Mouse (Mus musculus) embryonic facial prominence, embryonic 13.5 days (tissue): ENCODE measurements around the gene Pnpla2. TPM values are rescaled to one million over a fixed set of nuclear protein-coding genes. Genes with fewer than 3 reads are reported as not detected.
"Not testable (repeated sequence)": the region's sequence is repeated elsewhere in the genome, so short reads cannot be mapped to it uniquely, and the experiment has no call there.

ENCODE experiments used
- ATAC-seq: fragments of 200-750 bp; cut with Nextera tagmentation; 2 replicates; pipeline ENCODE4 v1.8.0; 2017; ENCODE audit warnings: low read depth; ENCODE audit not compliant: insufficient number of reproducible peaks, insufficient read depth, low FRiP score, low TSS enrichment
- H3K27ac ChIP-seq: fragments of 300-500 bp; sonication (generic); 2 replicates; pipeline ENCODE4 v1.5.1; 2015; ENCODE audit warnings: moderate library complexity, mild to moderate bottlenecking, inconsistent platforms
- H3K27me3 ChIP-seq: fragments of 300-500 bp; sonication (generic); 2 replicates; pipeline ENCODE4 v1.6.1; 2015; ENCODE audit warnings: mild to moderate bottlenecking, inconsistent platforms
- H3K36me3 ChIP-seq: fragments of 300-500 bp; sonication (generic); 2 replicates; pipeline ENCODE4 v1.6.1; 2015; ENCODE audit warnings: mild to moderate bottlenecking, inconsistent platforms
- H3K4me1 ChIP-seq: fragments of 300-500 bp; sonication (generic); 2 replicates; pipeline ENCODE4 v1.6.1; 2015; ENCODE audit warnings: inconsistent platforms
- H3K4me2 ChIP-seq: fragments of 300-500 bp; sonication (generic); 2 replicates; pipeline ENCODE4 v1.6.1; 2015; ENCODE audit warnings: moderate library complexity, mild to moderate bottlenecking, inconsistent platforms
- H3K4me3 ChIP-seq: fragments of 300-500 bp; sonication (generic); 2 replicates; pipeline ENCODE4 v1.5.1; 2015; ENCODE audit warnings: mild to moderate bottlenecking, inconsistent platforms
- H3K9ac ChIP-seq: fragments of 300-500 bp; sonication (generic); 2 replicates; pipeline ENCODE4 v1.6.1; 2015; ENCODE audit warnings: mild to moderate bottlenecking, inconsistent platforms
- H3K9me3 ChIP-seq: fragments of 300-500 bp; sonication (generic); 2 replicates; pipeline ENCODE4 v1.6.1; 2016; ENCODE audit warnings: inconsistent platforms
- WGBS: fragments of 180-500 bp; shearing (Covaris S2); methylation state at CpG from one replicate; pipeline ENCODE4 v1.1.7; 2015; ENCODE audit warnings: mixed read lengths; 5-methylcytosine and 5-hydroxymethylcytosine counted together
- polyA plus RNA-seq: library from polyadenylated mRNA; unstranded; fragments of >200 nt; fragmentation: Nextera tagmentation; extraction: Ambion mirVana; gene quantifications from 2 replicates; pipeline ENCODE4 v1.2.1, GENCODE M21; 2015

Gene Pnpla2
- polyA plus RNA-seq, 1 experiment from 2014 or later: 13.4 TPM

DNA sequence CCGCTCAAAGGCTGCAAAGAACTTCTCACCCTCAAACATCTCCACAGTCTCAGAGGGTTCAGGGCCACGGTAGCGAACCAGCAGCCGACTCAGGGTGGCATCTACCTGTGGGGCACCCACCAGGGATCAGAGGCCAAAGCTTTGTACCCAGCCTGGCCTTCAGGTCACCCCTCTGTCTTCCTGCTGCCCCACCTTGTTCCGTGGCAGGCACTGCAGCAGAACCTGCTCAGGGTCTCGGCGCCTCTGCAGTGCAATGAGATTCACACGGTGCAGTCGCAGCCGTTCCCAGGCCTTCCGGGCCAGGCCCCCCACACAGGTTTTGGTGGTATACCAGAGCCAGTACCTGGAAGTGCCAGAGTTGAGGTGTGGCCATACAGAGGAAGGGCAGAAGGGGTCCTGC lies 15.2 kb upstream of the Pnpla2 start:
- Histone ChIP-seq H3K9ac (no peak overlapping the region), H3K27me3 (no peaks in the 10 kb centered on the region), H3K9me3 (no peaks in the 10 kb centered on the region), H3K4me2 (no peak overlapping the region), H3K4me3 (no peak overlapping the region), H3K27ac (no peak overlapping the region), H3K4me1 (peaks cover 65% of the 10 kb centered on the region), H3K36me3 (peaks cover 38% of the 10 kb centered on the region)
- ATAC-seq: no peak
- 94% methylated on average over 11 of the region's 11 CpGs for WGBS

DNA sequence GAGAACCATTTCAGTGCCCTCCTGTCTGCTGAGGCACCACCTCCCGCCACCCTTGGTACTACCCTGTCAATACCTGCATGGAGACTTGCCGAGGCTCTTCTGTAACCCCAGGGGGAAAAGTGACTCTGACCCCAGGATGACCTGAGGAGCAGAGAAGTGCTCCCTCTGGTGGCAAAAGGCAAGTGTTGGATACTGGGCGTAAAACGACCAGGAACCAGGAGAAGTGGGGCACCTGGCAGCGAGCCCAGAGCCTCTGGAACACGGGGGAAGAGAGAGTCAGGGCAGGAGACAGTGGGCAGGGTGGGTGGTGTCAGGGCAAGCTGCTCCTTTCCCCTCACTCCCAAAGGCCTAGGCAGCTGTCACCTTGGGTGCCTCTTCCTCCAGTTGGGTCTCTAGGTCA lies 14.4 kb upstream of the Pnpla2 start:
- H3K36me3 ChIP-seq: peaks cover 38% of the 10 kb centered on the region

DNA sequence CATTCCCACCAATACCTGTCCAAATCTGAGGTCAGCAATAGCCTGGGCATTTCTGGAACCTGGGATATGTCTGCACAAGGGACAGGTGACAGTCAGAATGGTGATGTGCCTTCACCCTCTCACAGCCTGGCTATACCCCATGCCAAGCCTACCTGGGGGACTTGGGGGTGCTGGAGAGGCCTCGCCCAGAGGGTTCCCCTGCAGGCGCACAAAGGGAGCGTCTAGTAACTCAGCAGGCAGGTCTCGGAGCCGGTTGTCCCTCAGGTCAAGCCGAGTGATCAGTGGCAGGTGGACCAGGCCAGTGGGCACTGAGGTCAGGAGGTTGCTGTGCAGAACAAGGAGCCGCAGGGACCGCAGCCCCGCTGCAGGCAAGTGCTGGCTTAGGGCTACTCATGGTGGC lies 13.5 kb upstream of the Pnpla2 start:
- Histone ChIP-seq H3K4me1 (peaks cover 49% of the 10 kb centered on the region), H3K9ac (peak overlapping the region; percentile 75)

More for the DNA sequence above, 14.4 kb upstream of the Pnpla2 start:
- no peak overlapping the region for H3K9ac ChIP-seq
- no peak overlapping the region for H3K27ac ChIP-seq
- no peaks in the 10 kb centered on the region for H3K27me3 ChIP-seq
- H3K4me3 ChIP-seq: no peak overlapping the region
- 0 out of 2 replicates have a peak overlapping the region, but pooled peaks have one; percentile 7 for H3K4me2 ChIP-seq
- ATAC-seq: no peak
- peaks cover 57% of the 10 kb centered on the region for H3K4me1 ChIP-seq
- no peaks in the 10 kb centered on the region for H3K9me3 ChIP-seq
- WGBS: 23% methylated on average over 6 of the region's 6 CpGs

DNA sequence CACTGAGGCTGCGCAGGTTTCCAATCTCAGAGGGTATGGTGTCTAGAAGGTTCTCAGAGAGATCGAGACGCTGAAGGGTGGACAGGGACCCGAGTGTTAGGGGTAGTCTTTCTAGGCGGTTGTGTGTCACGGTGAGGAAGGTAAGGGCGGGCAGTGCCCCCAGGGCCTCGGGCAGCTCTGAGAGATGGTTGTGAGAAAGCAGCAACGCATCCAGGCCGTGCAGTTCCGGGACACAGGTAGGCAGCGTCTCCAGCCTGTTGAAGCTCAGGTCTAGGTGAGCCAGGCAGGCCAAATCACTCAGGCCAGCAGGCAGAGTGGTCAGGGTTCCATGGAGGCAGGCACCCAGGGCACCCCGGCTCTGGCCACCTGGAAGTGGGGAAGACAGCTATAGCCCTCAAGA lies 12.8 kb upstream of the Pnpla2 start:
- Histone ChIP-seq H3K9me3 (no peaks in the 10 kb centered on the region), H3K27ac (no peak overlapping the region), H3K4me1 (peaks cover 46% of the 10 kb centered on the region), H3K27me3 (no peaks in the 10 kb centered on the region), H3K36me3 (peaks cover 38% of the 10 kb centered on the region), H3K9ac (peak overlapping the region; percentile 75), H3K4me3 (peak overlapping the region; percentile 52), H3K4me2 (peak overlapping the region; percentile 86)
- WGBS: 89% methylated on average over 13 of the region's 13 CpGs
- no peak for ATAC-seq

More for the DNA sequence above, 13.5 kb upstream of the Pnpla2 start:
- Histone ChIP-seq H3K4me3 (0 out of 2 replicates have a peak overlapping the region, but pooled peaks have one; percentile 52), H3K27me3 (no peaks in the 10 kb centered on the region), H3K4me2 (0 out of 2 replicates have a peak overlapping the region, but pooled peaks have one; percentile 5), H3K27ac (no peak overlapping the region), H3K36me3 (peaks cover 38% of the 10 kb centered on the region), H3K9me3 (no peaks in the 10 kb centered on the region)
- ATAC-seq: no peak
- WGBS: 90% methylated on average over 9 of the region's 9 CpGs

DNA sequence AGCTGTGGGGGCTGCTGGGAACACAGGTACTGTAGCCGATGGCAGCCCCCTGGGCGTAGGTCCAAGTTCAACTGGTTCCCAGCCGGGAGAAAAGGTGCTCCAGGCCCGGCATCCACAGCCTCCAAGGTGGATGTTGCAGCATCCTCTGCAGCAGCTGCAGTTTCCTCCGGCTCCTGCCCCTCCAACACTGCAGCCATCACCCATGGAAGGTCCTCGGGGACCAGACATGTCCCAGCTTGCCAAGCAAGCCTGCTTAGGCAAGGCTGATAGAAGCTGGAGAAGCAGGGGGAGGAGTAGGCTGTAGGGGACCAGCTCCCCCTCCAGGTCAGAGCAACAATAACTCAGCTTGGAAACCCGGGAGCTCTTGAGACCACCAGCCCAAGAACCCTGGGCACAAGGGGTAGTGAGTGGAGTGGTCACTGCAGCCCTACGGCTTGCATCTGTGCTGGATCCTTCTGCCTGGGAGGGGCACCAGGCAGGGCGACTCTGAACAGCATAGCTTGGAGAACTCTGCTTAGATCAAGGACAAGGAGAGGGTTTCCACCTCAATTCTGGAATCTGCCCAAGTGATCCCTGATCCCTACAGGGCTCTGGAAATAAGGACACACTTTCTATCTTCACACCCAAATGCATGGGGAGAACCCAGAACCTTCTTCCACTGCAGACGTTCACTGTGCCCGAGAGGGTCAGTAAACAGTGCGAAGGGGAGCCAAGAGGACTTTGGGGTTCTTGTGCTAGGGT lies 11.7 kb upstream of the Pnpla2 start:
- H3K9ac ChIP-seq: peak overlapping the region; percentile 75
- H3K36me3 ChIP-seq: peaks cover 34% of the 10 kb centered on the region
- WGBS: 19% methylated on average over 12 of the region's 12 CpGs
- H3K27me3 ChIP-seq: no peaks in the 10 kb centered on the region
- no peaks in the 10 kb centered on the region for H3K9me3 ChIP-seq
- ATAC-seq: 0 out of 2 replicates have a peak, but pooled peaks have one; percentile 0
- peaks cover 40% of the 10 kb centered on the region for H3K4me1 ChIP-seq
- H3K27ac ChIP-seq: peak overlapping the region; percentile 53
- peak overlapping the region; percentile 52 for H3K4me3 ChIP-seq
- H3K4me2 ChIP-seq: peak overlapping the region; percentile 86

DNA sequence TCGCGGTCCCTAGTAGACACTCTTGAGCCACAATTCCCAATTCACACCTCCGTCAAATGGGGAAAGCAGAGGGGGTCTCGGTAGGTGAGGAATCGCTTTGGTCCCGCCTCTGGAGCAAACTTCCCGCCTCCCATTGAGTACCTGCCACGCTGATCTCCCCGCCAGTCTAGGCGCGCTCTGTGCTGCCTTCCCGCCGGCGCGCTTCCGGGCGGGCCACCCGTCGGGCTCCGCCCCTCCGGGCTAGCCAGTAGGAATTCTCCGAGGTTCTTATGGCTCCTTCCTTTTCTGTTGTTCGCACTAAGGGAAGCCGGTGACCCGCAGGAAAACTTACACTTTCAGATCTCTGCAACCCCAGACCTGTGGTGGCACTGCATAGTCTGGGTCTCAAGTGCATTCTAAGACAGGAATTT lies 11.2 kb upstream of the Pnpla2 start, which contains the start of gene Pidd1:
Pidd1 (minus strand) TSS at position 198 of the 410 bp plus-strand sequence.
- under 1% methylated on average over 25 of the region's 25 CpGs for WGBS
- H3K4me2 ChIP-seq: peak within 1 kb of the TSS; percentile 86
- peak within 1 kb of the TSS; percentile 52 for H3K4me3 ChIP-seq
- peaks cover 33% of the 10 kb centered on the region for H3K36me3 ChIP-seq
- peak within 1 kb of the TSS; percentile 75 for H3K9ac ChIP-seq
- peak; percentile 58 for ATAC-seq
- H3K4me1 ChIP-seq: peaks cover 46% of the 10 kb centered on the region
- H3K27ac ChIP-seq: peak within 1 kb of the TSS; percentile 53
- no peaks in the 10 kb centered on the region for H3K27me3 ChIP-seq
- H3K9me3 ChIP-seq: no peaks in the 10 kb centered on the region

DNA sequence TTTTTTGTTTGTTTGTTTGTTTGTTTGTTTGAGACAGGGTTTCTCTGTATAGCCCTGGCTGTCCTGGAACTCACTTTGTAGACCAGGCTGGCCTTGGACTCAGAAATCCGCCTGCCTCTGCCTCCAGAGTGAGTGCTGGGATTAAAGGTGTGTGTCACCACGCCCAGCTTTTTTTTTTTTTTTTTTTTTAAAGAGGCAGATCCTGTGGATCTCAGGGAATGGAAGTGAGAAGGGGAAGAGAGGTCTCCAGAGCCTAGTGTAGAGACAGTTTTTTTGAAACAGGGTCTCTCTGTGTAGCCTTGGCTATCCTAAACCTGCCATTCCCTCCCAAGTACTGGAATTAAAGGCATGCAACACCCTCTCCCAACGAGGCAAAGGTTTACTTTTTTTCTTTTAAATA lies 8.6 kb upstream of the Pnpla2 start:
- H3K4me1 ChIP-seq: peaks cover 46% of the 10 kb centered on the region
- not testable (repeated sequence) for H3K27me3 ChIP-seq, H3K9me3 ChIP-seq, ATAC-seq, H3K27ac ChIP-seq, H3K9ac ChIP-seq, H3K4me3 ChIP-seq
- 83% methylated on average over 3 of the region's 3 CpGs for WGBS
- peaks cover 34% of the 10 kb centered on the region for H3K36me3 ChIP-seq
- H3K4me2 ChIP-seq: peak overlapping the region; percentile 76

DNA sequence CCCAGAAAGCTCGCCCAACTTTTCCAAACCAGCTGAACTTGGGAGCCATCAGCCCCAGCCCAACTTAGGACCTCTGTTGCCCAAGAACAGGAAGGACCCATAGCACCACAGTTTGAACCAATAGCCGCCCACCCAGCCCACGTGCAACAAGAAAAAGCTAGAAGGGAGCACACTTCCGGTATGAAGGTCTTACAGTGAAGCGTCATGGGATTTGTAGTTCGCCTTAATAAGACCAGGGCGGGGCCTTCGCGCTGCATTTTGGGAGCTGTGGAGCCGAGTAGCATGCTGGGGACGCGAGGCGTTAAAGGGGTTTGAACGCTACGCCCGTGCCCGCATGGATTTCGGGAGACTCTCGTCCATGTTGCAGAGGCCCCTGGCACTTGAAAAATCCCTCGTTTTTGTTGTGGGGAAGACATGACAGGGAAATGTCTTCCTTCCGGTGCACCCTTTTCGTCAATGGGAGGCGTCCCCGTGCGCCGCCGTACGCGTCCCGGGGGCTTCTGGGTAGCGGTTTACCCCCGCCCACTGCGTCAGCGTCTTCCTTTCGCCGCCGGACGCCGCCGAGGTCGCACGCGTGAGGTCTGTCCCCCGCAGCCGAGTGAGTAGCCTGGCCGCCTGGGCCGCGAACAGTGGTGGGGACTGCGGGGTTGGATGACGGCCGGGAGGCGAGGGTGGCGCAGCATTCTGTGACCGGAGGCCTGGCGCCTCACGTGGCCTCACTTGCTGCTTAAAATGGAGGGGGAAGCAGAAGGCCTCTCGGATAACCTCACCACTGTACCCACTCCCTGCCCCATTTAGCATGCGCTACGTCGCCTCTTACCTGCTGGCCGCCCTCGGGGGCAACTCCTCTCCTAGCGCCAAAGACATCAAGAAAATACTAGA lies 7.6 kb upstream of the Pnpla2 start, which contains the start of gene Rplp2:
Rplp2 (plus strand) TSS at position 261 of the 882 bp plus-strand sequence.
- Histone ChIP-seq H3K27ac (peak within 1 kb of the TSS; percentile 87), H3K4me3 (peak within 1 kb of the TSS; percentile 81), H3K27me3 (no peaks in the 10 kb centered on the region), H3K4me2 (peak within 1 kb of the TSS; percentile 76), H3K9ac (peak within 1 kb of the TSS; percentile 95), H3K36me3 (peaks cover 39% of the 10 kb centered on the region), H3K9me3 (no peaks in the 10 kb centered on the region), H3K4me1 (peaks cover 37% of the 10 kb centered on the region)
- WGBS: under 1% methylated on average over 63 of the region's 63 CpGs
- ATAC-seq: peak; percentile 85

DNA sequence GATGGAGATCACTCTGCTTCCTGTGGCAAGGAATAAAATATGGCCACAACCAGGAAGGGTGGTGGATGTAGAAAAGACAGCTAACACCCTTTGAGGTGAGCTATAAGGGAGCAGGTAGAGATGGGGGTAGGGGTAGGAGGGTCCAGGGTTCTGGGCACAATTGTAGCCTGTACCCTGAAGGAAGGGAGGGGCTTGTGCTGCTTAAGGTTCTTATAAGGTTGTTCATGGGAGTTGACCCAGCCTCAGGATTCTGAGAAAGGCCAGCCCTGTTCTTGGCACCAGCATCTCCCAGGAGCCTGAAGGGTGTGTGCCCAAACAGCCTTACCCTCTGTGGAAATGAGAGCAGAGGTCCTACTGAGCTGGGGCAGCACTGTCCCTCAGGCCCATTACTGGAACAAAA lies 3.1 kb upstream of the Pnpla2 start:
- no peak for ATAC-seq
- Histone ChIP-seq H3K4me1 (peaks cover 29% of the 10 kb centered on the region), H3K4me2 (no peak overlapping the region)

DNA sequence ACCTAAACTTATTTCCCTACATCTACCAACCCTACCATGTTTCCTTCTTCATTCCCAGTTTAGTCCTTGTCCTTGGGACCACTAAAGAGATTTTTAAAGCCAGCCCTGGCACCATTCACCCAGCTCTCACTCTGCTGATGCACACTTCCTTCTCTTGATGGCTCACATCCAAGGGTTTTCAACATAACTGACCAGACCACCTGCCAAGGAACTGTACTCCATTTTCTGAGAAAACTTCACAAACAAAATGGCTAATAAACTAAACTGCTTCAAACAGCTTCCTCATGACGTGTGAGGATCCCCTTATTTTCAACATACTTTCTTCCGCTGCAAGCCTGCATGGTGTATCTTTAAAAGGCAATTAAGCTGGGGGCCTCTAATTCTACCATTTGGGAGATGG lies 1.4 kb upstream of the Pnpla2 start:
- Histone ChIP-seq H3K9me3 (no peaks in the 10 kb centered on the region), H3K36me3 (peaks cover 37% of the 10 kb centered on the region), H3K4me1 (peaks cover 24% of the 10 kb centered on the region), H3K4me2 (no peak overlapping the region), H3K4me3 (no peak overlapping the region), H3K27ac (no peak overlapping the region), H3K27me3 (peaks cover 17% of the 10 kb centered on the region), H3K9ac (no peak overlapping the region)
- WGBS: 78% methylated on average over 2 of the region's 2 CpGs
- ATAC-seq: no peak

More for the DNA sequence above, 3.1 kb upstream of the Pnpla2 start:
- Histone ChIP-seq H3K27me3 (peaks cover 10% of the 10 kb centered on the region; the same call in 1 of the 2 replicates), H3K9me3 (no peaks in the 10 kb centered on the region), H3K27ac (no peak overlapping the region), H3K36me3 (peaks cover 40% of the 10 kb centered on the region), H3K4me3 (no peak overlapping the region), H3K9ac (no peak overlapping the region)

DNA sequence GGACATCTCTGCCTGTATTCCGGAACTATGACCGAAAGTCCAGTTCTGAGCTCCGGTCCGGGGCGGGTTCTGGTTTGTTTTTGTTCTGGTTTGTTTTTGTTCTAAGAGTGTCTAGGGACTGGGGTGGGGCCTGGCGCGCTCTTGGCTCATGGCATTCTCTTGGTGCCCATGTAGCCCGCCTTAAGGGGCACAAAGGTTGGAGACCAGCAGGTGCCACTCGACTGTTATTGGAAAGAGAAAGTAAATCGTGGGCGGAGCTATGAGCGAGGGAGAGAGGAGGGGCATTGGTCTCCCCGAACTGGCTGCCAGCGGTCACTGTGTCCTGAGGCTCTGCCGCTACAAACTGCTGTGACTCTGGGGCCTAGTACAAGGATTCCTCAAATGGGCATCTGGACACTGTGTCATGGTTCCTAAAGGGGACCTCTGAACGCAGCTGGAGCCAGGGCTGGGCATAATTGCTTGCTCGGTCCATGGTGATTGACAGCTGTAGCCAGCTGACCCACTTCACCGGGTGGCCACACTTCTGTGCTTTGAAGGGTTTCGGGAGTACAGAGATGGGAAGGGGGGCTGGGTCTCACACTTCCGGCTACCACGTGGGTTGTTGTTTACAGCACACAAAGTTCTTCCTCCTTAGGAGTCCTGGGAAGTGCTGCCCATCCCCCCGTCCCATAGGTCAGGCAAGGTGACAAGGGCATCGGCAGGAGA lies 764 bp downstream of the Pnpla2 start:
- WGBS: 2% methylated on average over 23 of the region's 23 CpGs
- ATAC-seq: no peak

More for the DNA sequence above, 764 bp downstream of the Pnpla2 start:
- Histone ChIP-seq H3K4me2 (peak overlapping the region; percentile 98), H3K9ac (peak overlapping the region; percentile 76), H3K4me1 (peaks cover 16% of the 10 kb centered on the region), H3K4me3 (peak overlapping the region; percentile 66), H3K27me3 (peaks cover 38% of the 10 kb centered on the region), H3K9me3 (no peaks in the 10 kb centered on the region), H3K36me3 (peaks cover 20% of the 10 kb centered on the region), H3K27ac (peak overlapping the region; percentile 28; the same call in 1 of the 2 replicates)
